Mouse (Mus musculus) neural tube, embryonic 15.5 days (tissue): ENCODE results near the gene Dhx29. TPM values are rescaled to one million over a fixed set of nuclear protein-coding genes. Genes with fewer than 3 reads are reported as not detected.

Experiments
- ATAC-seq: fragments of 200-750 bp; cut with Nextera tagmentation; 2 replicates; pipeline ENCODE4 v1.8.0; 2017; ENCODE audit warnings: mild to moderate bottlenecking, moderate TSS enrichment, moderate library complexity; ENCODE audit not compliant: low FRiP score
- H3K27ac ChIP-seq: fragments of 300-500 bp; sonication (generic); replicated peaks from 2 replicates; pipeline ENCODE4 v1.5.1; 2015; ENCODE audit warnings: mild to moderate bottlenecking, inconsistent platforms
- H3K27me3 ChIP-seq: fragments of 300-500 bp; sonication (generic); replicated peaks from 2 replicates; pipeline ENCODE4 v1.6.1; 2015; ENCODE audit warnings: inconsistent platforms
- H3K36me3 ChIP-seq: fragments of 300-500 bp; sonication (generic); 2 replicates; pipeline ENCODE4 v1.6.1; 2015; ENCODE audit warnings: inconsistent platforms
- H3K4me1 ChIP-seq: fragments of 300-500 bp; sonication (generic); 2 replicates; pipeline ENCODE4 v1.6.1; 2015; ENCODE audit warnings: inconsistent platforms
- H3K4me2 ChIP-seq: fragments of 300-500 bp; sonication (generic); 2 replicates; pipeline ENCODE4 v1.6.1; 2015; ENCODE audit warnings: inconsistent platforms, mild to moderate bottlenecking, moderate library complexity
- H3K4me3 ChIP-seq: fragments of 300-500 bp; sonication (generic); replicated peaks from 2 replicates; pipeline ENCODE4 v1.5.1; 2015; ENCODE audit warnings: mild to moderate bottlenecking, inconsistent platforms
- H3K9ac ChIP-seq: fragments of 300-500 bp; sonication (generic); replicated peaks from 2 replicates; pipeline ENCODE4 v1.6.1; 2015; ENCODE audit warnings: mild to moderate bottlenecking, inconsistent platforms
- H3K9me3 ChIP-seq: fragments of 300-500 bp; sonication (generic); replicated peaks from 2 replicates; pipeline ENCODE4 v1.6.1; 2016; ENCODE audit warnings: inconsistent platforms
- WGBS: fragments of 180-500 bp; shearing (Covaris S2); methylation state at CpG from one replicate; pipeline ENCODE4 v1.1.7; 2015; ENCODE audit warnings: mixed read lengths; 5-methylcytosine and 5-hydroxymethylcytosine counted together
- polyA plus RNA-seq: library from polyadenylated mRNA; unstranded; fragments of >200 nt; fragmentation: Nextera tagmentation; extraction: Ambion mirVana; gene quantifications from 2 replicates; pipeline ENCODE4 v1.2.1, GENCODE M21; 2015

Dhx29 gene
- 31.3 and 35.2 TPM in 2 replicates for polyA plus RNA-seq

- WGBS, result under 1% methylated on average over 57 of the region's 57 CpGs
- H3K9me3 ChIP-seq, result no peaks in the 10 kb centered on the region
- peak within 1 kb of the TSS; percentile 59 for H3K4me3 ChIP-seq
- H3K27ac ChIP-seq, result peak within 1 kb of the TSS; percentile 81
- H3K4me1 ChIP-seq, result peaks cover 24% of the 10 kb centered on the region
- peak within 1 kb of the TSS; percentile 74 for H3K4me2 ChIP-seq
- H3K27me3 ChIP-seq, result no peaks in the 10 kb centered on the region
- peak within 1 kb of the TSS; percentile 59 for H3K9ac ChIP-seq
- peaks cover 15% of the 10 kb centered on the region for H3K36me3 ChIP-seq
- ATAC-seq, result peak; percentile 100
Measured at GRCm38 (mm10) chr13:112927287-112928001, at the start of gene Dhx29, which contains the start of gene Mtrex. Gene Dhx29 (plus strand): TSS chr13:112927454. Gene Mtrex (minus strand): TSS chr13:112927398.

GRCm38 (mm10) chr13:112887234-112887633 is 40.0 kb upstream of the Dhx29 start:
- 95% methylated on average over 12 of the region's 12 CpGs for WGBS
- peaks cover 65% of the 10 kb centered on the region for H3K36me3 ChIP-seq
- H3K27me3 ChIP-seq, result no peaks in the 10 kb centered on the region
- no peak overlapping the region for H3K27ac ChIP-seq
- no peak overlapping the region for H3K4me3 ChIP-seq
- H3K4me1 ChIP-seq, result no peaks in the 10 kb centered on the region
- no peak overlapping the region for H3K9ac ChIP-seq
- no peak overlapping the region for H3K4me2 ChIP-seq
- H3K9me3 ChIP-seq, result no peaks in the 10 kb centered on the region
- no peak for ATAC-seq

DNA sequence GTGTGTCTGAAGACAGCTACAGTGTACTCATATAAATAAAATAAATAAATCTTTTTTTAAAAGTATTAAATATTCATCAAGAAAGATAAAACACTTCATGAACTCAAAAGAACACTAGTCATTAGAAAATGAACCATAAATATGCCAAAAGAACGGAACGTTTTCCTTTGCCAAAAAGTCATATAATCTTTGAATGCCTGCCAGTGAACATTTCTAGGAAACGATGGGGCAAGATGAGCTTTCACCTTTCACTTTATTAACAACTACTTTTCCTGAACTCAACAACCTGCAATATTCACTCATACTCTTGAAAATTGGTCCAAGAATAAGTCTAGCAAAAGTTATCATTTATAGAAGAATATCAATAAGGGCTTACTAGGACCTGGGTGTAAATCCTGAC is 25.1 kb upstream of the Dhx29 start:
- Histone ChIP-seq H3K27me3 (no peaks in the 10 kb centered on the region), H3K27ac (no peak overlapping the region), H3K9ac (no peak overlapping the region), H3K36me3 (peaks cover 52% of the 10 kb centered on the region), H3K4me1 (no peaks in the 10 kb centered on the region), H3K4me2 (no peak overlapping the region), H3K9me3 (no peaks in the 10 kb centered on the region), H3K4me3 (no peak overlapping the region)
- no peak for ATAC-seq
- WGBS, result 91% methylated on average over 3 of the region's 3 CpGs

- Histone ChIP-seq H3K4me3 (no peak overlapping the region), H3K27ac (no peak overlapping the region), H3K9me3 (no peaks in the 10 kb centered on the region), H3K4me2 (no peak overlapping the region), H3K27me3 (no peaks in the 10 kb centered on the region), H3K36me3 (peaks cover 42% of the 10 kb centered on the region), H3K4me1 (no peaks in the 10 kb centered on the region), H3K9ac (no peak overlapping the region)
- ATAC-seq, result no peak
- 66% methylated on average over 4 of the region's 4 CpGs for WGBS
Measured at GRCm38 (mm10) chr13:112909663-112910062, 17.6 kb upstream of the Dhx29 start.

- WGBS, result 91% methylated on average over 4 of the region's 4 CpGs
- no peaks in the 10 kb centered on the region for H3K27me3 ChIP-seq
- no peaks in the 10 kb centered on the region for H3K9me3 ChIP-seq
- H3K27ac ChIP-seq, result no peak overlapping the region
- H3K4me2 ChIP-seq, result no peak overlapping the region
- no peak overlapping the region for H3K9ac ChIP-seq
- no peak for ATAC-seq
- no peaks in the 10 kb centered on the region for H3K4me1 ChIP-seq
- H3K4me3 ChIP-seq, result no peak overlapping the region
- peaks cover 39% of the 10 kb centered on the region for H3K36me3 ChIP-seq
Measured at GRCm38 (mm10) chr13:112910434-112910833, 16.8 kb upstream of the Dhx29 start.

DNA sequence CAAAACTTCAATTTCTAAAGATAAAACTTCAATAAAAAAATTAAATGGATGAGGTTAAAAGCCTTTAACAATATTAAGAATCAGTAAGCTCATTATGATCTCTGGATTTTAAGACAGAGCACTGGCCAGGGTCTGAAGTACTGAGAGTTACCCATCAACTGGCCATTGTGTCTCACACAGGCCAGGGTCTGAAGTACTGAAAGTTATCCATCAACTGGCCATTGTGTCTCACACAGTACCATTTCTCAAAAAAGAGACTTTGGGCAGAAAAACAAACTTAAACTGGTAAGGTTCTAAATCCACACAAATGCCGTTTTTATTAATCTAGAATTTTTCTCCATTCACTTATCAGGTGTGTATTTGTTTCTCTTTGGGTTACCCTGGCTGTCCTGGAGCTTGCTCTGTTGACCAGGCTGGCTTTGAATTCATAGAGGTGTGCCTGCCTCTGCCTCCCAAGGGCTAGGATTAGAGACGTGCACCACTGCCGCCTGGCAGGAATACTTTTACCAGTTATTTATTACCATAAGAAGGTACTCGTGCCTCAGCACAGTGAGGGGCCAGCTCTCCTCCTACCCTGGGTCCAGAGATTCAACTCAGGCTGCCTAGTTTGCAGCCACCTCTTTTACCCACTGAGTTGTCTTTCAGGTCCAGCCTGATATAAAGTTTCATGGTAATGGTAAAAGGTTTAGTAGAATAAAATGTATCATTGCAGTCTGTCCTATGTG is 8.0 kb upstream of the Dhx29 start:
- Histone ChIP-seq H3K36me3 (peaks cover 28% of the 10 kb centered on the region), H3K4me1 (no peaks in the 10 kb centered on the region), H3K27ac (no peak overlapping the region), H3K27me3 (no peaks in the 10 kb centered on the region), H3K9me3 (no peaks in the 10 kb centered on the region), H3K4me2 (no peak overlapping the region), H3K9ac (no peak overlapping the region), H3K4me3 (no peak overlapping the region)
- WGBS, result 81% methylated on average over 4 of the region's 4 CpGs
- ATAC-seq, result no peak

- 93% methylated on average over 3 of the region's 3 CpGs for WGBS
- Histone ChIP-seq H3K27me3 (no peaks in the 10 kb centered on the region), H3K36me3 (peaks cover 25% of the 10 kb centered on the region), H3K4me1 (peaks cover 8% of the 10 kb centered on the region), H3K9ac (no peak overlapping the region), H3K9me3 (no peaks in the 10 kb centered on the region), H3K4me2 (no peak overlapping the region), H3K27ac (no peak overlapping the region), H3K4me3 (no peak overlapping the region)
- no peak for ATAC-seq
Measured at GRCm38 (mm10) chr13:112920906-112921305, 6.3 kb upstream of the Dhx29 start.

- no peak for ATAC-seq
- 71% methylated on average over 6 of the region's 6 CpGs for WGBS
Measured at GRCm38 (mm10) chr13:112925266-112925665, 2.0 kb upstream of the Dhx29 start.

GRCm38 (mm10) chr13:112925976-112926375 is 1.3 kb upstream of the Dhx29 start:
- Histone ChIP-seq H3K36me3 (peaks cover 9% of the 10 kb centered on the region), H3K27ac (no peak overlapping the region), H3K9me3 (no peaks in the 10 kb centered on the region), H3K4me2 (peak overlapping the region; percentile 74), H3K27me3 (no peaks in the 10 kb centered on the region), H3K4me1 (peaks cover 24% of the 10 kb centered on the region), H3K9ac (peak overlapping the region; percentile 59; the same call in 1 of the 2 replicates), H3K4me3 (peak overlapping the region; percentile 59)
- no peak for ATAC-seq
- 72% methylated on average over 4 of the region's 4 CpGs for WGBS

More at GRCm38 (mm10) chr13:112925266-112925665, 2.0 kb upstream of the Dhx29 start:
- H3K4me2 ChIP-seq, result peak overlapping the region; percentile 74; the same call in 1 of the 2 replicates
- H3K9ac ChIP-seq, result no peak overlapping the region
- H3K27me3 ChIP-seq, result no peaks in the 10 kb centered on the region
- H3K9me3 ChIP-seq, result no peaks in the 10 kb centered on the region
- peaks cover 24% of the 10 kb centered on the region for H3K4me1 ChIP-seq
- H3K4me3 ChIP-seq, result no peak overlapping the region
- H3K27ac ChIP-seq, result no peak overlapping the region
- H3K36me3 ChIP-seq, result peaks cover 2% of the 10 kb centered on the region; the same call in 1 of the 2 replicates

GRCm38 (mm10) chr13:112926796-112927195 is 458 bp upstream of the Dhx29 start:
- Histone ChIP-seq H3K4me3 (peak overlapping the region; percentile 59), H3K9me3 (no peaks in the 10 kb centered on the region), H3K36me3 (peaks cover 10% of the 10 kb centered on the region), H3K4me1 (peaks cover 24% of the 10 kb centered on the region), H3K27me3 (no peaks in the 10 kb centered on the region), H3K9ac (peak overlapping the region; percentile 59), H3K27ac (peak overlapping the region; percentile 81), H3K4me2 (peak overlapping the region; percentile 74)
- WGBS, result under 1% methylated on average over 19 of the region's 19 CpGs
- ATAC-seq, result peak; percentile 23; the same call in 1 of the 2 replicates

DNA sequence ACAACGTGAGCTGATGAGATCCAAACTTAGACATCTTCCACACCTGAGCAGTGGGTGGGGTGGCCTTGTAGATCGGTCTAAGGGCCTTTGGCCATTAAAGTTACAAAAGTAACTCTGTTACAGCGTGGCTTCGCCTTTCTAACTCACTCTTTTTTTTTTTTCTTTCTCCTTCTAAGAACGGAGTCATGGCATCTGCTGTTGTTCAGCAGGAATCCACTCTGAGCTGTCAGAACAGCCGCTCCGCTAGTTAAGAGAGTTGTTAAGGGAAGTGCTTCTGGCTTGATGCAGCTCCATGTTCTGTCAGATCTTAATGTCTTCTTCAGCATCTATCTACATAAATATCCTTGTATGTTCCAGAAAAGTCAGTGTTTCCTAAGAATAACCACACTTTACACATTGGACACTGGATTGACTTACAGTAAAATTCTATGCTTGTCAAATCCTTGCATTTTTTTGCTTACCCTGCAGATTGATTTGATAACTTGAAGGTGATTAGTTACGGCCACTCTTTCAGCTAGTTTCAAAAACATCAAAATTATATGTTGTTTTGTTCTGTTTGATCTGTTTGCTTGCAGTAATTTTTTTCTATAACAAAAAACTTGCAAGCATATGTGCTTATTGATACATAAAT is 899 bp downstream of the Dhx29 start:
- peaks cover 24% of the 10 kb centered on the region for H3K4me1 ChIP-seq
- no peak; the same call in 1 of the 2 replicates for ATAC-seq
- no peaks in the 10 kb centered on the region for H3K27me3 ChIP-seq
- WGBS, result 10% methylated on average over 8 of the region's 8 CpGs
- H3K4me2 ChIP-seq, result peak overlapping the region; percentile 74
- H3K9me3 ChIP-seq, result no peaks in the 10 kb centered on the region
- H3K9ac ChIP-seq, result peak overlapping the region; percentile 59
- H3K4me3 ChIP-seq, result peak overlapping the region; percentile 59
- peak overlapping the region; percentile 81 for H3K27ac ChIP-seq
- peaks cover 22% of the 10 kb centered on the region for H3K36me3 ChIP-seq
